Mouse (Mus musculus) lung, embryonic 15.5 days (tissue): ENCODE data around the gene Obsl1. TPM values are rescaled to one million over a fixed set of nuclear protein-coding genes. Genes with fewer than 3 reads are reported as not detected.
A peak's percentile ranks its signal among the peaks of the same experiment; 100 is the strongest.

Source experiments
- ATAC-seq: fragments of 200-750 bp; cut with Nextera tagmentation; 2 replicates; pipeline ENCODE4 v1.8.0; 2017; ENCODE audit warnings: moderate number of reproducible peaks, borderline replicate concordance; ENCODE audit not compliant: low FRiP score, low TSS enrichment; ENCODE audit errors: extremely low read depth
- H3K27ac ChIP-seq: fragments of 300-500 bp; sonication (generic); 2 replicates; pipeline ENCODE4 v1.5.1; 2015; ENCODE audit warnings: moderate library complexity, mild to moderate bottlenecking, inconsistent platforms
- H3K27me3 ChIP-seq: fragments of 300-500 bp; sonication (generic); 2 replicates; pipeline ENCODE4 v1.6.1; 2015; ENCODE audit warnings: inconsistent platforms
- H3K36me3 ChIP-seq: fragments of 300-500 bp; sonication (generic); 2 replicates; pipeline ENCODE4 v1.6.1; 2015; ENCODE audit warnings: inconsistent platforms
- H3K4me1 ChIP-seq: fragments of 300-500 bp; sonication (generic); 2 replicates; pipeline ENCODE4 v1.6.1; 2015; ENCODE audit warnings: inconsistent platforms
- H3K4me2 ChIP-seq: fragments of 300-500 bp; sonication (generic); 2 replicates; pipeline ENCODE4 v1.6.1; 2015; ENCODE audit warnings: inconsistent platforms, mild to moderate bottlenecking, moderate library complexity
- H3K4me3 ChIP-seq: fragments of 300-500 bp; sonication (generic); 2 replicates; pipeline ENCODE4 v1.5.1; 2015; ENCODE audit warnings: mild to moderate bottlenecking, inconsistent platforms
- H3K9ac ChIP-seq: fragments of 300-500 bp; sonication (generic); 2 replicates; pipeline ENCODE4 v1.6.1; 2015; ENCODE audit warnings: inconsistent platforms
- H3K9me3 ChIP-seq: fragments of 300-500 bp; sonication (generic); 2 replicates; pipeline ENCODE4 v1.6.1; 2016; ENCODE audit warnings: inconsistent platforms
- WGBS: fragments of 180-500 bp; shearing (Covaris S2); methylation state at CpG from one replicate; pipeline ENCODE4 v1.1.7; 2015; 5-methylcytosine and 5-hydroxymethylcytosine counted together
- polyA plus RNA-seq: library from polyadenylated mRNA; unstranded; fragments of >200 nt; fragmentation: Nextera tagmentation; extraction: Ambion mirVana; gene quantifications from 2 replicates; pipeline ENCODE4 v1.2.1, GENCODE M21; 2015

Gene Obsl1
- polyA plus RNA-seq, 1 experiment from 2014 or later = 74.0 TPM

DNA sequence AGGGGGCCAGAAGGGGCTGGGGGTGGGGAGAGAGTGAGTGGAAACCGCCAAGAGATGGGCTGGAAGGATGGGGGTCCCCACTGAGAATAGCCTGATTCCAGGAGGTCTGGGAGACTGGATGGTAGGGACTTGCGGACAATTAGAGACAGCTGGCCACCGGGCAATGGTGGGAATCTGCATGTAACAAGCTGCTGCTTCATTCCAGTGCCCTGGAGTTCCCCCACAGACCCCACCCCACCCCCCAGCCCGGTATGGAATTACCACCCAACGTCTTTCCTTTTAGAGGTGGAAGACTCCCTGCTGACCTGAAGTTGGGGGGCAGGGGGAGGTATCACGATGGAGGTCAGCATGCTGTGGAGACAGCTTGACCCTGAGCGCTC lies 58.2 kb downstream of the Obsl1 start:
- Histone ChIP-seq H3K4me3 (no peak overlapping the region), H3K36me3 (no peaks in the 10 kb centered on the region), H3K9ac (no peak overlapping the region), H3K27me3 (peaks cover 85% of the 10 kb centered on the region), H3K27ac (no peak overlapping the region), H3K4me2 (peak overlapping the region; percentile 13; the same call in 1 of the 2 replicates), H3K4me1 (peaks cover 71% of the 10 kb centered on the region), H3K9me3 (no peaks in the 10 kb centered on the region)
- WGBS = 6% methylated on average over 7 of the region's 7 CpGs
- no peak for ATAC-seq

DNA sequence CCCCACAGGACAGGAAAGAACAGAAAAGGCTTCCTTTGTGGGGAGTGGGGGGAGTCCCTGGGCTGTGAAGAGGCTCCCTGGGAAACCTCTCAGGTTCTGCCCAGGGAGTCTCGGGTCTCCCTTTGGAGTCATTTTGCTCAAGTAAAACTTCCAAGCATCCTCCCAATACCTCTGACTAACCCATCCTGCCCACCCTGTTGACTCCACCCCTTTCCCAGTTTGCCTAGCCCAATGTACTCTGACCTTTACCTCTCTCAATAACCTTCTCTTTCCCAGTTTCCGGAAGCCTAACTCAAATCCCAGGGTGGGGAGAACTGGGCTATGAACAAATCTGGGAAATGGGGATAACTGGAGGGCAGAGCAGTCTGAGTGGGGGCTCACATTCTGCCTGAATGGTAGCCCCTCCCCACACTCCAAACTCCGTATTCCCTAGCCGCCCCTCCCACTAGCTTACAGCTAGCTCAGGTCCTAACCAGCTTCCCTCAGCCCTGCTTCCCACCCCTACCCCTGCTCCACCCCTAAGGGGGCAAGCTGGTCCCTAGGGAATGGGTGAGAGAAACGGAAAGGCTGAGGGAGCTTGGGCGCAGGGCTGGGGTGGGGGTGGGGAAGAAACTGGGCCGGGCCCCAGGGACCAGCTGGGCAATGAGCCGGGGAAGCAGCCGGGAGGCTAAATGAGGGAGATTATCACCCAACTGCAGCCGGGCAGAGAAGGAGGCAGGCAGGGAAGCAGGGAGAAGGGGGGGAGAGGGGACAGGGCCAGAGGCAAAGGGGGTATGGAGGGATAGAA lies 58.8 kb downstream of the Obsl1 start:
- Histone ChIP-seq H3K4me2 (peak overlapping the region; percentile 4; the same call in 1 of the 2 replicates), H3K27ac (no peak overlapping the region), H3K9me3 (no peaks in the 10 kb centered on the region), H3K4me1 (peaks cover 77% of the 10 kb centered on the region), H3K9ac (no peak overlapping the region), H3K36me3 (no peaks in the 10 kb centered on the region), H3K27me3 (peaks cover 79% of the 10 kb centered on the region), H3K4me3 (no peak overlapping the region)
- no peak for ATAC-seq
- 4% methylated on average over 10 of the region's 10 CpGs for WGBS

DNA sequence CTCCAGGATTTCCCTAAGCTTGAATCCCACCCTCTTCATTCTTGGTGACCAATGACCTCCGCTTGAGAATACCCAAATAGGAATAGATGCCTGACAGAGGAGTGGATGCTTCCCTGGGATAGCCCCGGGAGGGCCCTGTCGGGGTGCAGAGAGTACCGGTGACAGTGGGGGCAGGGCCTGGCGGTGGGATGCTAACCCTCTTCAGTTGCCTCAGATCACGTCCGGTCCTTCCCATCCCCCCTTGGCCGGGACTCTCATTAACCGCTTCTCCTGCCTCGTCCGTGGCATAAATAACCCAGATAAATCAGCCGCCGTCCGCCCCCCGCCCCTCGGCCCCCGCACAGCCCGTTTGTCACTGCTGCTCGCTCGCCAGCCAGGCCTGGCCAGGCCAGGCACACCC lies 59.6 kb downstream of the Obsl1 start:
- no peak overlapping the region for H3K9ac ChIP-seq
- H3K4me1 ChIP-seq = peaks cover 82% of the 10 kb centered on the region
- no peaks in the 10 kb centered on the region for H3K9me3 ChIP-seq
- ATAC-seq = no peak
- H3K4me3 ChIP-seq = no peak overlapping the region
- 3% methylated on average over 19 of the region's 20 CpGs for WGBS
- peaks cover 71% of the 10 kb centered on the region for H3K27me3 ChIP-seq
- H3K4me2 ChIP-seq = peak overlapping the region; percentile 43; the same call in 1 of the 2 replicates
- peak overlapping the region; percentile 18; the same call in 1 of the 2 replicates for H3K27ac ChIP-seq
- H3K36me3 ChIP-seq = no peaks in the 10 kb centered on the region

DNA sequence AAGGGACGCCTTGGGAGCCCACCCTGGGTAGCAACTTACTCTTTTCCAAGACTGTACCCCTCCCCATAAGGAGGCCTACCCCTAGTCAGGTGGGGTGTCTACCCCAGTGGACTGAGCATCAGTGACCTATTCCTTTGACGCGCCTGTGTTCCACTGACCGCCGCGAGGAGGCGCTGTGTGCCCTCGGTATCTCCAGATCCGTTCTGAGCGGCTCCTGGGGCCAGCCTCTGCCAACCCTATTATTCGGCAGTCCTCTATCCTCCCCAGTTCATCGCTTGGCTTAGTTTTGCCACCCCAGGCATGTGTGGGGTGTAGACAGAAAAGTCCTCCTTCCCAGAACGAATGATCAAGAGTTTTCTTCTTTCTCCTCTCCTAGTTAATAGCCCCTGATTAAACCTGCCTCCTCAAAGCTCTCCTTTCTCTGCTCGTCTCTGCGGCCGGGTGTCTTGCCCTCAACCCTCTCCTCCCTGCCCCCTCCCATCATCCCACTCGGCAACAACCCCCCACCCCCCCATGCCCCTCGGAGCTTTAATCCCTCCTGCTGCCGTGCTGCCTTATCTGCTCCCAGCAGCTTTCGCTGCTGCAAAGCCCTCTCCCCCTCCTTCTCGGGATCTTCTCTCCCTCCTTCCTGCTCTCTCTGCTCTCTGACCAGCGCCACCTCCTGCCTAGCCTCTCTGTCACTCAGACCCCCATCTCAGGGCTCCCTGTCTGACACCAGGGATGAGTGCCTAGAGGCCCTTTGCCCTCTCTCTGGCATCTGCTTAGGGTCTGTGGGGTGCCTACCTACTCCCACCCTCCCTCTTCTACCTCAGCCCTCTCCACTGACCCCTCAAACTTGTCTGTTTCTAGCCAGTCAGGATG lies 60.3 kb downstream of the Obsl1 start:
- Histone ChIP-seq H3K4me2 (peak overlapping the region; percentile 43), H3K36me3 (no peaks in the 10 kb centered on the region), H3K4me3 (peak overlapping the region; percentile 9; the same call in 1 of the 2 replicates), H3K27ac (peak overlapping the region; percentile 18; the same call in 1 of the 2 replicates), H3K9ac (no peak overlapping the region), H3K9me3 (no peaks in the 10 kb centered on the region), H3K4me1 (peaks cover 79% of the 10 kb centered on the region), H3K27me3 (peaks cover 64% of the 10 kb centered on the region)
- ATAC-seq = peak; percentile 12; the same call in 1 of the 2 replicates
- 1% methylated on average over 22 of the region's 22 CpGs for WGBS

DNA sequence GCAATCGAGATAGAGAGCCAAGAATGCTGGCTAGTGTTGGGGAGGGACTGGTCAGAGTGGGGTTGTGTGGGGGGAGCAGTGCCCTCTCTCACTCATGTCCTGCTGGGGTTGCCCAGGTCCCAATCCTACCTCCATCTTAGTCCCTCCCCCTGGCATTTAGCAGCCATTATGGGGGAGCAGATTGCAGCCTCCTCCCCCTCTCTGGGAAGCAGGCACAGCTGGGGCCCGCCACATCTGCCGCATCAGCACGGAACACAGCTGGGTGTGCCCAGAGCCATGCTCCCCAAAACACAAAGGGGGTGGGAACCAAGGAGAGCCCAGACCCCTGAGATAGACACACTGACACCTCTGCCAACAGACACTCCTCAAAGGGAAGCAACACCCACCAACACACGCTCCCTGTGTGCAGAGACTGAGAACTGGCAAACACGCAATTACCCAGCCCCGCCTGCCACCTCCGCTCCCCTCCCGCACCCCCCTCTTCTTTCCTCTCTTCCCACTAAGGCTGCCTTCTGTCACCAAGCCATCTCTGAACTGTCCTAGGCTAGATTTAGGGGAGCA lies 61.0 kb downstream of the Obsl1 start:
- no peak overlapping the region for H3K9ac ChIP-seq

DNA sequence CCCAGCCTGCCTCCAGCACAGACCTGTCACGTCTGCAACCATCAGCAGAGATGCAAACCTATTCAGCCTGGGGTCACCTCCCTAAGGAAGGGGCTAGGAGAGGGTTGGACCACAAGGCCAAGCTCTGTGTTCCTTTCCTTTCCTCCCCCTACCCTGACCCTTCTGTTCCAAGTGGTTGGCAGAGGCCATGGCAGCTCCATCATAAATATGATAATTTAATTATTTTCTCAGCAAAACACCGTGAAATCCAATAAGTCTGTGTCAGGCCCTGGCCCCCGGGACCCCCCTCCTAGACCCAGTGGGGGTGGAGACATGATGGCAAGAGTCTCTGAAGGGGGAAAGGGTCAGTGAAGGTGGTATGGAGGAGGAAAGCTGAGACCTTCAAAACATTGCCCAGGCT lies 62.0 kb downstream of the Obsl1 start:
- no peak overlapping the region for H3K27ac ChIP-seq
- peaks cover 47% of the 10 kb centered on the region for H3K27me3 ChIP-seq
- no peaks in the 10 kb centered on the region for H3K9me3 ChIP-seq
- no peak overlapping the region for H3K9ac ChIP-seq
- no peak for ATAC-seq
- H3K4me2 ChIP-seq = no peak overlapping the region
- H3K4me1 ChIP-seq = peaks cover 61% of the 10 kb centered on the region
- no peaks in the 10 kb centered on the region for H3K36me3 ChIP-seq
- 39% methylated on average over 3 of the region's 3 CpGs for WGBS
- H3K4me3 ChIP-seq = no peak overlapping the region

More for the DNA sequence above, 61.0 kb downstream of the Obsl1 start:
- no peak overlapping the region for H3K27ac ChIP-seq
- peaks cover 71% of the 10 kb centered on the region for H3K4me1 ChIP-seq
- 10% methylated on average over 9 of the region's 9 CpGs for WGBS
- peak; percentile 21; the same call in 1 of the 2 replicates for ATAC-seq
- no peaks in the 10 kb centered on the region for H3K36me3 ChIP-seq
- H3K4me3 ChIP-seq = no peak overlapping the region
- H3K9me3 ChIP-seq = no peaks in the 10 kb centered on the region
- H3K27me3 ChIP-seq = peaks cover 57% of the 10 kb centered on the region
- peak overlapping the region; percentile 33 for H3K4me2 ChIP-seq

DNA sequence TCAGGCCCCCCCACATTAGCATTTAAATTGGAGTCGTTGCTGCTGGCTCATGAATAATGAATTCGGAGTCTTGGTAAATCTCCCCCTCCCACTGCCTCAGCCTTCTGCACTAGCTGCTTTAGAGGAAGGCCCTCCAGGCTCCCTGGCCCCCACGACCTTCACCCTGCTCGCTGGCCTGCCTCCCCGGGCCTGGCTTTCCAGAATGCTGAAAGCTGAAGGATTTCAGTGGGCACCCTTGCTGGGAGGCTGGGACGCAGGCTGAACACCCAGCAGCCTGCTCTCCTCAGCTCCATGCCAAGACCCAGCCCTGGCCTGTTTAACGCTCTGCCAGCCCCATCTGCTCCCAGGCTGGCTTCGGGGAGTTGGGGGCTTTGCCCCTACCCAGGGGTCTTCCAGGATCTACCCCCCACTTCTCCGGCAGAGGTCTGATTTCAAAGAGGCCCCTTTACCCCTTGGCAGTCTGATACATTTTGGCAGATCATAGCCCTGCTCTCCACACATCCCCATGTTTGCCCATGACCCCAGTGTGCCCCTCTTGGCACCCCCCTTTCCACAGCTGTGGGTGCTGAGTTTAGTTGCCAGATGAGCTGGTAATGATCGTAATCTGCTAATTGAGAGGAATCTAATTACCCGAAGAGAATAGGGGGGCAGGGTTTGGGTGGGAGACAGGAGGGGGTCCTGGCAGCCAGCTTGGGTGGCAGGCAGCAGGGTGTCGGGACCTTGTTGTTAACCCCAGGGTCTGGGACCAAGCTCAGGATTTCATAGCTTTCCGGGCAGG lies 62.8 kb downstream of the Obsl1 start:
- peaks cover 55% of the 10 kb centered on the region for H3K4me1 ChIP-seq

DNA sequence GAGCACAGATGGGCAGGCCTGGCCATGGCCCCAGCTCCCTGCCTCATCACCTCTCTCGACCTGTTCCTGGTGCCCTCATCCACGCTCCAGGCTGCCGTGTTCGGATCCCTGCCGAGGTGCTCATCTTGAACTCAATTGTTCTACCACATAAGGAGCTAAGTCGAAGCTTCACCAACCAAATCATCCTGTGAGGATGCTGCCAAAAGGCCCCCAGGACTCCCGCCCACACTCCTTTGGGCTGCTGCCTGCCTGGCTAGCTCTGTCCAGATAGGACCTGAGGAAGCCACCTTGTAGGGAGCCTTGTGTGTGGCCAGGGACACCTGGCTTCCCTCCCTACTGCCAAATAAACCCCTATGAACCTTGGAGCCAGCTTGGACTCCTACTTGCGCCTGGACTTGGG lies 63.4 kb downstream of the Obsl1 start:
- 54% methylated on average over 8 of the region's 8 CpGs for WGBS
- Histone ChIP-seq H3K36me3 (no peaks in the 10 kb centered on the region), H3K4me1 (peaks cover 49% of the 10 kb centered on the region), H3K4me3 (no peak overlapping the region), H3K27me3 (peaks cover 34% of the 10 kb centered on the region), H3K4me2 (no peak overlapping the region), H3K9ac (no peak overlapping the region), H3K27ac (no peak overlapping the region), H3K9me3 (no peaks in the 10 kb centered on the region)
- no peak for ATAC-seq

More for the DNA sequence above, 62.8 kb downstream of the Obsl1 start:
- Histone ChIP-seq H3K4me3 (no peak overlapping the region), H3K9ac (no peak overlapping the region), H3K4me2 (no peak overlapping the region), H3K9me3 (no peaks in the 10 kb centered on the region), H3K27ac (no peak overlapping the region), H3K27me3 (peaks cover 40% of the 10 kb centered on the region), H3K36me3 (no peaks in the 10 kb centered on the region)
- ATAC-seq = no peak
- WGBS = 46% methylated on average over 13 of the region's 13 CpGs

DNA sequence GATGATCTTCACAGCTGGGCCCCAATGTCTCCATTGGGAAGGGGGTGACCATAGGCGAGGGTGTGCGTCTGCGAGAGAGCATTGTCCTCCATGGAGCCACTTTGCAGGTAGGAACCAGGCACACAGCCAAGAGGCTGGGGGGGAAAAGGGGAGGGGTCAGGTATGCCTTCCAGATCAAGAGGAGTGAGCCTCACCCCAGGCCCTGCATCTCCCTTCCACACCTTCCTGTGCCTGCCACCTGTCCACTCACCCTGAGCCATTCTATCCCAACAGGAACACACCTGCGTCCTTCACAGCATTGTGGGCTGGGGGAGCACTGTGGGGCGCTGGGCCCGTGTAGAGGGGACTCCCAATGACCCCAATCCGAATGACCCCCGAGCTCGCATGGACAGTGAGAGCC lies 64.1 kb downstream of the Obsl1 start:
- ATAC-seq = no peak
- Histone ChIP-seq H3K4me1 (peaks cover 43% of the 10 kb centered on the region), H3K4me2 (no peak overlapping the region), H3K9ac (no peak overlapping the region), H3K9me3 (no peaks in the 10 kb centered on the region), H3K27ac (no peak overlapping the region), H3K27me3 (peaks cover 28% of the 10 kb centered on the region), H3K4me3 (no peak overlapping the region), H3K36me3 (no peaks in the 10 kb centered on the region)
- WGBS = 71% methylated on average over 9 of the region's 9 CpGs

DNA sequence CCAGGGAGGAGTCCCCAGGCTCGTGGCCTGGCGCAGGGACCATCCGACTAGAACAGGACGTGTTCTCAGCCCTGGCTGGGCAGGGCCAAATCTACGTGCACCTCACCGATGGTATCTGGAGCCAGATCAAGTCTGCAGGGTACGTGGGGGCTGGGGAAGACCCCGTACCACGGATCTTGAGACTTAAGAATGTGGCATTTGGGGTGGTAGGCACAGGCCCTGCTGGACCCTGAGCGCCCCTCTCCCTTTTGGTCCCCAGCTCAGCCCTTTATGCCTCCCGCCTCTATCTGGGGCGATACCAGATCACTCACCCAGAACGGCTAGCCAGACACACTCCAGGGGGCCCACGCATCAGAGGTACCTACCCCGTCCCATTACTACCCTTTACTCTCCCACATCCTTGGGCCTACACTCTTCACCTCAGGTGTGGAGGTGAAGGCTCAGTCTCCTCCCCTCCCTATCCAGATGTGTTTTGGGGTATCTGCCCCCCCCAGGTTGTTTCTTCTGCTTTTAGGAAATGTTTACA lies 64.7 kb downstream of the Obsl1 start:
- ATAC-seq = no peak
- H3K36me3 ChIP-seq = no peaks in the 10 kb centered on the region

DNA sequence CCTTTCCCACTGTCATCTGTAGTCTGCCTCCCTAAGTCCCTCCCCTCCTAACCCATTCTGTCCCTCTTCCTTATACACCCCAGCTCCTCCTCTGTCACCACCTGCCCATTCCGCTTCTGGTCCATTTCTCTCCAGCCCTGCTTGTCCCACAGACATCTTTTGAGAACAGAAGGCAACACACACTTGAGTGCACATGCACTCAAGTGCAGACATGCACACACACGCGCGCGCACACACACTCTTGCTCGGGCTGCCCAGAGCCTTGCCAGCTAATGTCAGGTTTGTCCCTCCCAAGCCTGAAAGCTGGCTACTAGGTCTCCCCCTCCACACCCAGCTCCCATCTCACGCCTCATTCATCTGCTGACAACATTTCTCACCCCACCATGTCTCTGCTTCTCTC lies 65.6 kb downstream of the Obsl1 start:
- no peak overlapping the region for H3K27ac ChIP-seq
- no peak overlapping the region for H3K4me3 ChIP-seq
- no peak for ATAC-seq
- peaks cover 13% of the 10 kb centered on the region for H3K27me3 ChIP-seq
- no peak overlapping the region for H3K9ac ChIP-seq
- 90% methylated on average over 7 of the region's 7 CpGs for WGBS
- no peaks in the 10 kb centered on the region for H3K36me3 ChIP-seq
- H3K4me2 ChIP-seq = no peak overlapping the region
- no peaks in the 10 kb centered on the region for H3K9me3 ChIP-seq
- peaks cover 36% of the 10 kb centered on the region for H3K4me1 ChIP-seq

More for the DNA sequence above, 64.7 kb downstream of the Obsl1 start:
- peaks cover 21% of the 10 kb centered on the region for H3K27me3 ChIP-seq
- H3K9me3 ChIP-seq = no peaks in the 10 kb centered on the region
- 85% methylated on average over 15 of the region's 15 CpGs for WGBS
- no peak overlapping the region for H3K4me2 ChIP-seq
- H3K4me1 ChIP-seq = peaks cover 41% of the 10 kb centered on the region
- H3K4me3 ChIP-seq = no peak overlapping the region
- no peak overlapping the region for H3K9ac ChIP-seq
- no peak overlapping the region for H3K27ac ChIP-seq
